Mouse (Mus musculus): ENCODE data around the gene Adgrf1. TPM values are rescaled to one million over a fixed set of nuclear protein-coding genes. Genes with fewer than 3 reads are reported as not detected.

The Adgrf1 gene
- total and polyA plus RNA-seq, 3 experiments, result not detected

DNA sequence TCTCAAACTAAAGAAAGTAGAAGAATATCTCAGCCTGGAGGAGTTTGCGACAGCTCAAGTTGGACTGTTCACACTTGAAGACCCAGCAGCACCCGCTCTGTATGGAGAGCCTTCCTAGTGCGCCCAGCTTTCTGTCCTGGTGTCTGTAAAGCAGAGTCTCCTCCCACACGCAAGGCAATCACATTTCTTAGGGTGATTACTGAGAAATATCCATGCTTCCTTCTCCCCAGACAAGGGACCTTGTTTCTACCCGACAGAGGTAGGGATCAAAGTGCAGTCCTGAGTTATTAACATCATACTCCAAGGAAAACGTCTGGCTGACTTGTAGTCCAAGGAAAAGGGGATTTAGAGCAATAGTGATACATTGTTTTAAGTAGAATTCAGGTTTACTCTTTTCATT, 6.1 kb downstream of the Adgrf1 start:
- Histone ChIP-seq H3K4me3 (ENCODE audit: control insufficient read depth in 1 of 2, insufficient read depth in 1 of 2, low read depth in 2 of 2, low read length in 2 of 2) (no peak overlapping the region), H3K9me3 (replicated peaks; ENCODE audit: insufficient read depth, low read length) (no peaks in the 10 kb centered on the region), H3K79me2 (ENCODE audit: control insufficient read depth, insufficient read depth, low read length, poor library complexity) (no peaks in the 10 kb centered on the region), H3K4me1 (ENCODE audit: control insufficient read depth in 1 of 2, insufficient read depth in 2 of 2, low read length in 2 of 2) (no peaks in the 10 kb centered on the region), H3K9ac (ENCODE audit: control insufficient read depth, low read depth, low read length, poor library complexity, severe bottlenecking) (no peak overlapping the region), H3K36me3 (ENCODE audit: control insufficient read depth in 1 of 2, insufficient read depth in 2 of 2, low read length in 2 of 2) (no peaks in the 10 kb centered on the region), H3K27me3 (ENCODE audit: control insufficient read depth in 1 of 2, insufficient read depth in 2 of 2, low read length in 2 of 2) (no peaks in the 10 kb centered on the region), H3K27ac (ENCODE audit: control insufficient read depth, low read depth, low read length) (no peak overlapping the region)
- TF ChIP-seq ETS1 (IDR thresholded peaks at IDR 0.05; ENCODE audit: low read depth, low read length), result no peak
- TF ChIP-seq TCF12 (IDR thresholded peaks at IDR 0.05; ENCODE audit: low read depth, low read length), result no peak
- no peak for TF ChIP-seq CHD2 (IDR thresholded peaks at IDR 0.05; ENCODE audit: low read length)
- no peak for TF ChIP-seq CHD1 (IDR thresholded peaks at IDR 0.05; ENCODE audit: low read depth, low read length)
- no peak for TF ChIP-seq SIN3A (IDR thresholded peaks at IDR 0.05; ENCODE audit: low read length)
- no peak for TF ChIP-seq JUND (IDR thresholded peaks at IDR 0.05; ENCODE audit: low read depth, low read length)
- TF ChIP-seq MYC (IDR thresholded peaks at IDR 0.05; ENCODE audit: low read depth, low read length), result no peak
- no peak for TF ChIP-seq MAZ (IDR thresholded peaks at IDR 0.05; ENCODE audit: low read depth, low read length)
- no peak for TF ChIP-seq POLR2AphosphoS2 (IDR thresholded peaks at IDR 0.05; ENCODE audit: low read length)
- DNase-seq (ENCODE audit: low read depth, low spot score), result no peak

DNA sequence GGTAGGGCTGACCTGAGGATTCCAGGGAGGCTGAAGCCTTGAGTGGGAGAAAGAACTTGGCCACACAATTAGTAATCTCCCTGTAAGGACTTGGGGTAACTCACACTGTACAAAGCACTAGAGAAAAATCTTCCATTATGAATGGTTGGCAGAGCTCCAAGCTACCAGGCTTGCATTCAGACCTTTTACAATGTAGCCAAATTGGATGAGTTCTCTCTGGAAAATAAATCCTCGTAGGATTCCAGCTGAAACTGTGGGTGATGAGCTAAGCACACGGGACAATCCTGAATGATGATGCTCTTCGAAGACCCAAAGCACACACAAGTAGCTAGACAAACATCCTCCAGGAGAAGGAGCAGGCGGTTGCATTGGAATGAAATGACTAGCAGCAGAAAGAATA, 7.1 kb downstream of the Adgrf1 start:
- no peak for DNase-seq (ENCODE audit: low read depth, low spot score)
- no peaks in the 10 kb centered on the region for H3K9me3 ChIP-seq (replicated peaks; ENCODE audit: insufficient read depth, low read length)
- H3K4me1 ChIP-seq (ENCODE audit: control insufficient read depth in 1 of 2, insufficient read depth in 2 of 2, low read length in 2 of 2), result no peaks in the 10 kb centered on the region
- TF ChIP-seq TBP (IDR thresholded peaks at IDR 0.05; ENCODE audit: low read depth, low read length) (no peak), MYB (IDR thresholded peaks at IDR 0.05; ENCODE audit: low read depth, low read length) (no peak), NRF1 (IDR thresholded peaks at IDR 0.05; ENCODE audit: insufficient read depth, low read depth, low read length, poor library complexity, severe bottlenecking) (no peak), ZNF384 (IDR thresholded peaks at IDR 0.05; ENCODE audit: low read depth, low read length) (no peak), USF2 (IDR thresholded peaks at IDR 0.05; ENCODE audit: borderline replicate concordance in 1 of 2, insufficient read depth in 1 of 2, low read depth in 1 of 2, low read length in 2 of 2) (no peak), MXI1 (IDR thresholded peaks at IDR 0.05; ENCODE audit: low read depth, low read length) (no peak), GABPA (IDR thresholded peaks at IDR 0.05; ENCODE audit: low read depth, low read length) (no peak), SMC3 (IDR thresholded peaks at IDR 0.05; ENCODE audit: low read depth, low read length) (no peak), BHLHE40 (IDR thresholded peaks at IDR 0.05; ENCODE audit: borderline replicate concordance, low read depth, low read length) (no peak), CHD2 (IDR thresholded peaks at IDR 0.05; ENCODE audit: low read length) (no peak), E2F4 (IDR thresholded peaks at IDR 0.05; ENCODE audit: borderline replicate concordance, low read depth, low read length) (no peak)
- no peaks in the 10 kb centered on the region for H3K36me3 ChIP-seq (ENCODE audit: control insufficient read depth in 1 of 2, insufficient read depth in 2 of 2, low read length in 2 of 2)
- no peak overlapping the region for H3K27ac ChIP-seq (ENCODE audit: control insufficient read depth, low read depth, low read length)
- H3K27me3 ChIP-seq (ENCODE audit: control insufficient read depth in 1 of 2, insufficient read depth in 2 of 2, low read length in 2 of 2), result no peaks in the 10 kb centered on the region
- H3K4me3 ChIP-seq (ENCODE audit: control insufficient read depth in 1 of 2, insufficient read depth in 1 of 2, low read depth in 2 of 2, low read length in 2 of 2), result no peak overlapping the region
- no peaks in the 10 kb centered on the region for H3K79me2 ChIP-seq (ENCODE audit: control insufficient read depth, insufficient read depth, low read length, poor library complexity)
- H3K9ac ChIP-seq (ENCODE audit: control insufficient read depth, low read depth, low read length, poor library complexity, severe bottlenecking), result no peak overlapping the region
